Mouse (Mus musculus) common myeloid progenitor, adult 5-6 weeks (primary cell): ENCODE measurements around the gene Polr1d. TPM values are rescaled to one million over a fixed set of nuclear protein-coding genes. Genes with fewer than 3 reads are reported as not detected.

Experiments
- ATAC-seq: replicated peaks from 2 replicates; pipeline ENCODE4 v1.8.0; 2016; ENCODE audit warnings: low read depth, mild to moderate bottlenecking, moderate TSS enrichment, inconsistent platforms; ENCODE audit not compliant: poor library complexity, severe bottlenecking
- total RNA-seq: library from RNA; stranded (forward); fragments of 200-1000, 187-1606 nt; gene quantifications from 2 replicates; pipeline ENCODE4 v1.2.3, GENCODE M21; 2017

Polr1d gene
- 126 and 156 TPM in 2 replicates for total RNA-seq

DNA sequence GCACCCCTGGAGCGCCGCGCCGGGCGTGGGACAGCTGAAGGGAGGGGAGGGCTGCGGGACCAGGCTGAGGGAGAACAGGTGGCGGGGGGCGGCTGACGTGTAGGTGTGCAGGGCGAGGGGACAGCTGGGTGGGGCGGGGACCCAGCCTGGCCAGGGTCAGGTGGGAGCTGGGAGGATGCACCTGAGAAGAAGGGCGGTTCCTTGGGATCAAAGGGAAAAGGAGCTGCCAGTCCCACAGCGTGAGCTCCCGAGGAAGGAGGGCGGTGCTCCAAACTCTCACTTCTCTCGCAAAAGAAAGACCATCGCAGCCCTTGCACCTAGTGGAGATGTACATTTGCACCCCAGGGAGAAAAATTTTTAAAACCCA is at the start of gene Polr1d:
Gene Polr1d (plus strand): TSS at position 252 of the 367 bp plus-strand sequence.
- peak; percentile 2; the same call in 1 of the 2 replicates for ATAC-seq

DNA sequence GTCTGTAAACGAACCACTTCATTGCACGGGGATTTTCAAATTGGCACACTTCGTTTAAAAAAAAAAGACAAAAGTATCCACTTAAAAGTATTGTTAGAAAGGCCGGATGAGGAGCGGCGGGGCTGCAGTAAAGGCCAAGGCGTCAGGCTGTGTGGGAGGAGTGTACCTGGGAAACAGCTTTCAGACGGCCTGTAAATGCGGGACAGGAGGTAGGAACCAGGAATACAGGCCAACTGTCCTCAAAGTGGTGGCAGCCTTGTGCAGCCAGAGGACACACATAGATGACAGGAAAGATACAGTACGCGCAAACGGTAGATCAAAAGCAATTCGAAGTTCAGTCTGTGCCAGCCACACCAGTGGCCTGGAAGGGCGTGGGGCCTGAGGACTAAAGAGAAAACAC is 45.6 kb upstream of the Polr1d start:
- no peak for ATAC-seq

DNA sequence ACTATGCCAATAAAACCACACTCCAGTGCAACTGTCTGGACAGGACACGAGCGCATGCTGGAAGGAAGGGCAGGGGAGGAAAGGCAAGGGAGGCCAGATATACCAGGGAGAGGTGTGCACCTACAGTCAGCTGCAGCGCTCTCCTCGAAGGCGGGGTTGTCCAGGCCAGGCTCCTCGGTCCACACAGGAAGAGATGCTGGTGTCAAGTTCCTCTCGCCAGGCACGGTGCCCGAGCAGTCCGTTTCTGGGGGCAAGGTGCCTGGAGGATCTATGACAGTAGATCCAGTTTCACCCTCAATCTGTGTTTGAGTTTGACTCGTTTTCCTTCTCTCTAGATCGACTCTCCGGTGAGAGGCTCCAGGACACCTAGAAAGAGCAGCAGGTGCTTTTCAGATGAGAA is 43.7 kb upstream of the Polr1d start:
- ATAC-seq, result no peak

DNA sequence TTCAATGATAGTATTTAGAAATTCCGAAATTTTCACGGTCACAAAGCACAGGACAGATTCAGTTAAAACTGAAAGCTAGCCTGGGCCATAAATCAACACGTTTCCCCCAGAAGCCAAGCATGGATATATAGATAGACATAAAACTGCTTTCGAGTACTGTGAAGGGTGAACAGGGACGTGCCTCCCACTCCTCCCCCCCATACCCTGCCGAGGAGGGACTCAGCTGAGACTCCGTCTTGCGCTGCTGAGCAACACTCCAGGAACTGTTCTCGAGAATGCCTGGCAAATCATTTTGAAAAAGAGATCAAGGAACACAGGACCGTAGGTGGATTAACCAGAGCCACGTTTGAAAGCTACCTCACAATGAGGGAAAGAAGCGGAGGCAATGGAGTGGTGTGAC is 42.6 kb upstream of the Polr1d start:
- ATAC-seq, result no peak

- no peak for ATAC-seq
Observed at GRCm38 (mm10) chr5:147035301-147035700, 41.5 kb upstream of the Polr1d start.

DNA sequence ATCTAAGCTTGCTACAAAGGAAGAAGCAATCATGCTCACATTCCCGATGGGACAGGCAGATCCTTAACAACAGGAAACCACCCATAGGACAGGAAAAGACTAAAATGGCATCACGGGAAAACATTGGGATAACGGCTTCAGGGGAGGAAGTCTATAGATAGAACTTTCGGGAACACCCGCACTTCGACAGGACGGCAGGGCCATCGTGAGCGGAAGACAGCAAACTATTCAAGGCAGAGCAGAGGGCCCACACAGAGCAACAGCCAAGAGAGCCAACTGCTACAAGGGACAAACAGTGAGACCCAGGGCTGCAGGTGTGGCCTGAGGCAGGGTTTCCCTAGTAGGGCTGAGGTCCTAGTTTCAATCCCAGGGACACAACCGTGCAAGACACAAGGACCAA is 40.8 kb upstream of the Polr1d start:
- ATAC-seq, result no peak

DNA sequence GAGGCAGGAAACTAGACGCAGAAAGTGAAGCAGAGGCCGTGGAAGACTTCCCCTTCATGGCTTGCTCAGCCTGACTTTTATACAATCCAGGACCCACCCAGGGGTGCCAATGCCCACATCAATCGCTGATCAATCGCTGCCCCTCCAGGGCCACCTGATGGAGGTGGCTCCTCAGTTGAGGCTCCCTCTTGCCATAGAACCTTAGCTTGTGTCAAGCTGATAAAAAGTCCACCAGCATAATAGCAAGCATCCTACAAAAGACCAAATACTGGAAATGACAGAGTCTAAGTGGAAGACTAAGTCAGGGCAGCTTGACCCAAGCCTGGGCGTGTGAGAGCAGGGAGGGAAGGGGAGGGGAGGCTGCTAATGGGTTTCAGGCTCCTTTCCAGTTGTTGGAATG is 40.2 kb upstream of the Polr1d start:
- no peak for ATAC-seq

DNA sequence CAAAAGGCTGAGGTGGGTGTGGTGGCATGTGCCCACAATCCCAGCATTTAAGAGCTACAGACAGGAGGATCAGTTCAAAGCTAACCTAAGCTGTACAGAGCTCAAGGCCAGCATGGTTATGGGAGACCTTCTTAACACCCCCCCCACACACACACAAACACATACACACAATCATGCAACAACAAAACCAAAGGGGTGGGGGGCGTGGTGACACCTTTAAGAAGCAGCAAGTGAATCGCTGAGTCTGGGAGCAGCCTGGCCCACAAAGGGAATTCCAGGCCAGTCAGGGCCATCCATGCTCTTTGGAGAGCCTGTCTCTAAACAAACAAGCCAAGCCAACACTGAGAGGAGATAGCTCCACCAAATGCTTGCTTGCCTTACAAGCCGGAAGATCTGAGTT is 39.2 kb upstream of the Polr1d start:
- ATAC-seq, result no peak

- peak; percentile 79 for ATAC-seq
Observed at GRCm38 (mm10) chr5:147039394-147039793, 37.5 kb upstream of the Polr1d start.

GRCm38 (mm10) chr5:147041965-147042937 is 34.6 kb upstream of the Polr1d start:
- ATAC-seq, result no peak

DNA sequence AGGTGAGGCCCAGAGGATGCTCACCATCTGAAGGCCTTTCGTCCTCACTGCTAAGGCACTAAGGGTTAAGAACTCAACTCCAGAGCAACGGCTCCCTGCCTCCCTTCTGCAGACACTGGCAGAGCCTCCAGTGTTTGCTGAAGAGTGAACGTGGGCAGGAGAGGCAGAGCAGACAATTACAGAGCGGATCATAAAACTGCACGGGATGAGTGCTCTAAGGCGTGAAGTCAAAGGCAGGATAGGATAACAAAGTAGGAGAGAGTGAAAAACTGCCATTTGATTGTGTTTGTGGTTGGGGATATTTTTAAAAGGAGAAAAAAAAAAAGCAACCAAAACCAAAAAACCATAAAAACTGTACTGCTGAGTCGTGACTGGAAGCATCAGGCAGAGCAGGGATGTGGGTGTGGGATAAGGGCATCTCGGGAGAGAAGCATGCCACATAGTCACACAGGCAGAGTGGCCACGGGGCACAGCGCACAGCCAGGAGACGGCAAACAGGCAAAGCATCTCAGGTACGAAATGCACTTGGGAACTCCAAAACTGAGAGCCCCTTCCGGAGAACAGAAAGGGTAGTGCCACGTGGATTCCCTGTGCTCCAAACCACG is 33.5 kb upstream of the Polr1d start:
- no peak for ATAC-seq

DNA sequence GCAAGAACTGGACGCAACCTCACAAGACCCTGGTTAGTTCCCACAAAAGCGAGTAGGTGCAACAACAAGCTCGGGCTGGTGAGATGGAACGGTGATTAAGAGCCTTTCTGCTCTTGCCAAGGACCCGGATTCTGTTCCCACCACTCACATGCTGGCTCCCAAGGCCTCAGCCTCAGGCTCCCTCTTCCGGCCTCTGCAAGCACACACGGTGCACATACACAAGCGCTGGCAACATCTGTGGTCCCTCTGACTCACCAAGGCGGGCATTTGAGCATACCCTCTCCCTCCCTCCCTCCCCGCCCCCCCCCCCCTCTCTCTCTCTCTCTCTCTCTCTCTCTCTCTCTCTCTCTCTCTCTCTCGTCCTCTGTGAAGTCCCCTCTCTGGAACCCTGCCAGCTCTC is 31.5 kb upstream of the Polr1d start:
- no peak for ATAC-seq

DNA sequence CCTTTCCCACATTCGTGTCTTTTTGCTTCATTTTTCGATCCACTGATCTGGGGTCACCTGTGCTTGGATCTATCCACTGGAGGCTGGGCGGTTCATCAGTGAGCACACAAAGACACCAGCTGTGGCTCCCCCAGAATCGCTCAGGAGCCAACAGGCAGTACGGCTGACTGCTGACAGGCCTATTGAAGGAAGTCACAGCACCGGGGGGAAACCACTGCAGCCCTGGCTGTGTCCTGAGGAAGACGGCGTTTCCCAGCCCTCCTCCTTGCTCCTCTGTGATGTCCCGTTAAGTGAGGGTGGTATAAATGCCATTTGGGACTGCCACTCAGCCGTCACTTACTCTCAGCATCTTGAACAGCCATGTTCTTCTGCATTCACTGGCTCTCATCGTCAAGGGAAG is 30.9 kb upstream of the Polr1d start:
- peak; percentile 50 for ATAC-seq

GRCm38 (mm10) chr5:147049544-147050209 is 27.2 kb upstream of the Polr1d start:
- ATAC-seq, result peak; percentile 33; the same call in 1 of the 2 replicates

DNA sequence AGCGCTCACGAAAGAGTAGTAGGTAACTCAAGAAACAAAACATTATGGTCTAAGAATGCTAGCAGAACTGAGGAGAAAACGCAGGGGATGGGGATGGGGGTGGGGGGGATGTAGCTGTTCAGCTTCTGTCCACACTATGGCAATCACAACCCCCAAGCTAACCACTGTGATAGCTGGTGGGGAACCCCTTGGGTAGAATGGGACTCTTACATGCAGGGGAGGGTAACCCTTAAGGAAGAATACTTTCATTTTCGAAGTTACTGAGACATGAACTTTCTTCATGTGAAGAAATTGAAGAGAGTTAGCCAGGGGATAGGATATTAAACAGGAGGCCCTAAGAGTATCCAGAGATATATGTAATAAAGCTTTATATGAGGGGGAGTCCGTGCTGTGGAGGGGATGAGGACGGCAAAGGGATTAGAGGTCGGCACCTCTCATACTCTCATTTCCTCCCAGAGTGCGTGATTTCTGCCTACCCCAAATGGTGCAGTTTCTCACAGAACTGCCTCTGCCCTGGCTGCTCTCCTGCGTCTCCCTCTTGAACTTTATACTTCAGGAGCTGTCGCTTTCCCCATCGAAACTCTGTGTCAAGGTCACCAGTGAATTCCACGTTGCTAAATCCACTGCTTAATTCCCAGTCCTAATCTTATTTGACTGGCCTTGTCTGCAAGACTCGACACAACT is 25.9 kb upstream of the Polr1d start:
- peak; percentile 51 for ATAC-seq

DNA sequence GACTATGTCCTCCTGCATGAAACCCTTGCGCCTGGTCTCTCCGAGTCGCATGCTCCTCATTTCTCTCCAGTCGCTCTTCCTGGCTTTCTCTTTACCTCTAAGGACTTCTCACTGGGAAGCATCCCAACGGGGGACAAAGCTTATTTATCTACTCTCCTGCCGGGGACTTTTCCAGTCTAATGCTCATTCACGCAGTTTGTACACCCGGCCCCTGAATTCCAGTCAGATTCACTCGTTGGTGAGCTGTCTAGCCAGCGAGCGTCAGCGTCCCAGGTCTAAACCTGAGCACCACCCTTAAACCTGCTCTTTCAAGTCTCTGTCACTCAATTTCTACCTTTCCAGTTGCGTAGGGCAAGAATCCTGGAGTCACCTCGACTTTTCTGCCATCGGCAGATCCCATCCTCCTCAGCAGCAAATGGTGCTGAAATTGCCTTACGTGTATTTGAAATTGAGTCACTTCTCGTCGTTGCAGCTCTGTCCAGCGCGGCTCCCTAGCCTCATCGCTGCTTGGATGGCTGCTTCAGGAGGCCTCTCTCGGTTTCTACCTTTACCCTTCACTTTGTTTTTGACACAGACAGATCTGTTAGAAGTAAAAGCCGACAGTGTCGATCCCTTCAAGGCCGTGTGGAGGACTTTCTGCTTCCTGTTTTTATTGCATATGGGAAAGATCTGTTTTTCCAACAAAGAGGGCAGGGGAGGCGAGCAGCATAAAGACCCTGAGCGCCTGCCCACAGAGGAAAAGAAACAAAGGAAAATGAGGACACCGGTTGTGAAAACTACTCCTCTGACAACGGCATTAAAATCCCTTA is 25.1 kb upstream of the Polr1d start:
- no peak for ATAC-seq

DNA sequence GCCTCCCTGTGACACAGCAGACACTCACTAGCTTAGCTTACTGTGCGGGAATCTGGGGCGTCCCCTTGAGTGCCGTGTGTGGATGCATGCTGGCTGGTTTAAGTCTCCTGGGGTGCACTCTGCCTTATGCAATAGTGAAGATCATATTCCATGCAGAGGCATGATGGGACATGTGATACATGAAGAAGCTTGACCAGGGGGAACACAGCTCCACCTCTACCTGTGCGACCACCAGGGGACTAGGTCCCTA is 24.6 kb upstream of the Polr1d start:
- no peak for ATAC-seq

DNA sequence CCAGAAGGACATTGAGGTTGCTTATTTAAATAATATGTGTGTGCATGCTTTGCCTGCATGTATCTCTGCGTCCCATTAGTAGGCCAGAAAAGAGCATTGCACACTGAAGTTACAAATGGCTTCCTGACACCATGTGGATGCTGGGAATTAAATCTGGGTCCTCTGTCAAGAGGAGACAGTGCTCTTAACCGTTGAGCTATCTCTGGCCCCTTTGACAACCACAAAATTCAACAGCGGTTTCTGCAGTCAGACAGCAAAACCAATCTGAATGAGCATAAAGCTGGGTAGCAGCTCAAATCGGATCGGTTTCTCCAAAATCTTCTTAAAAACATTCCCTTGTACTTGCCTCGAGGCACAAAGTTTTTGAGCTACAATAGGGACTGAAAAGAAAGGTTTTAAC is 23.8 kb upstream of the Polr1d start:
- no peak for ATAC-seq

DNA sequence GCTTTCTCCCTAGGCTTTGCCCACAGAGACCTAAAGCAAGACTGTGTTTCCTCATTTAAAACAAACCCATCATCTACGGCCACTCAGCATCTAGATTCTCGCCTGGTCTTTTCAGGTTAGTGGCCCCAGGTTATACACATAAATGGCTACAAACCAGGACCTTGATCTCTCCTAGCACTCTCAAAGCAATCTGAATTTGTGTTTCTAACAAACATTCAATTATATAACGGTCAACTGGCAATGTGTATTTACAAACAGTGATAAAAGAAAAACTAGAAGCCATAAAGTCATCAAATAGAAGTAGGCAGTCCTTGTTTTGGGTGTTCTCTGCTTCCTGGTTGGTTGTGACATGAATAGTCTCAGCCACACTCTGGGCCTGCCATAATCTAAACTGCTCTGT is 23.4 kb upstream of the Polr1d start:
- no peak for ATAC-seq

DNA sequence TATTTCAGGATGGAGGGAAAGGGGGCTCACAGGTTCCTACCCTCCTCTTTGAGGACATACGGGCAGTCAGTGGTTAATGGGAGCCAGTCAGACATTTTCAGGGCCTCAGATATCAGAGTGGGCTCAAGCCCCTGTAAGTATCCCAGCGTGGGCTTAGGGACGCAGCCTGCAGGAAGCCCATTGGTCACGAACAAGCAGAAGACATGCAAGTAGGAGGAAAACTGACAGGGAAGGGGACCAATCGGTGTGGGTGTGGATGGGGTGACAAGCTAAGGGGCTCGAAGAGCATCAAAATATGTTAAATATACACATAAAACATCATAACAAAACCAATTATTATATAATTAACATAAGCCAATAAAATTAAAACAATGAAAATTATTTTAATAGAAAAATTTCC is 22.5 kb upstream of the Polr1d start:
- ATAC-seq, result no peak
